Mouse (Mus musculus) midbrain, embryonic 15.5 days (tissue): ENCODE measurements around the gene Erv3. TPM values are rescaled to one million over a fixed set of nuclear protein-coding genes. Genes with fewer than 3 reads are reported as not detected.

Experiments
- ATAC-seq: fragments of 200-750 bp; cut with Nextera tagmentation; replicated peaks from 2 replicates; pipeline ENCODE4 v1.8.0; 2017; ENCODE audit warnings: moderate TSS enrichment
- H3K27ac ChIP-seq: fragments of 300-500 bp; sonication (generic); 2 replicates; pipeline ENCODE4 v1.5.1; 2015; ENCODE audit warnings: mild to moderate bottlenecking, inconsistent platforms
- H3K27me3 ChIP-seq: fragments of 300-500 bp; sonication (generic); replicated peaks from 2 replicates; pipeline ENCODE4 v1.6.1; 2015; ENCODE audit warnings: inconsistent platforms
- H3K36me3 ChIP-seq: fragments of 300-500 bp; sonication (generic); replicated peaks from 2 replicates; pipeline ENCODE4 v1.6.1; 2015; ENCODE audit warnings: inconsistent platforms
- H3K4me1 ChIP-seq: fragments of 300-500 bp; sonication (generic); 2 replicates; pipeline ENCODE4 v1.6.1; 2015; ENCODE audit warnings: inconsistent platforms
- H3K4me2 ChIP-seq: fragments of 300-500 bp; sonication (generic); 2 replicates; pipeline ENCODE4 v1.6.1; 2015; ENCODE audit warnings: inconsistent platforms, mild to moderate bottlenecking, moderate library complexity
- H3K4me3 ChIP-seq: fragments of 300-500 bp; sonication (generic); 2 replicates; pipeline ENCODE4 v1.5.1; 2015; ENCODE audit warnings: mild to moderate bottlenecking, inconsistent platforms
- H3K9ac ChIP-seq: fragments of 300-500 bp; sonication (generic); 2 replicates; pipeline ENCODE4 v1.6.1; 2015; ENCODE audit warnings: mild to moderate bottlenecking, inconsistent platforms
- H3K9me3 ChIP-seq: fragments of 300-500 bp; sonication (generic); 2 replicates; pipeline ENCODE4 v1.6.1; 2016; ENCODE audit warnings: inconsistent platforms
- WGBS: fragments of 180-500 bp; shearing (Covaris S2); methylation state at CpG from one replicate; pipeline ENCODE4 v1.1.7; 2015; ENCODE audit warnings: mixed read lengths; 5-methylcytosine and 5-hydroxymethylcytosine counted together
- polyA plus RNA-seq: library from polyadenylated mRNA; unstranded; fragments of >200 nt; fragmentation: Nextera tagmentation; extraction: Ambion mirVana; gene quantifications from 2 replicates; pipeline ENCODE4 v1.2.1, GENCODE M21; 2015

Gene Erv3
- polyA plus RNA-seq, 1 experiment from 2014 or later = not detected

DNA sequence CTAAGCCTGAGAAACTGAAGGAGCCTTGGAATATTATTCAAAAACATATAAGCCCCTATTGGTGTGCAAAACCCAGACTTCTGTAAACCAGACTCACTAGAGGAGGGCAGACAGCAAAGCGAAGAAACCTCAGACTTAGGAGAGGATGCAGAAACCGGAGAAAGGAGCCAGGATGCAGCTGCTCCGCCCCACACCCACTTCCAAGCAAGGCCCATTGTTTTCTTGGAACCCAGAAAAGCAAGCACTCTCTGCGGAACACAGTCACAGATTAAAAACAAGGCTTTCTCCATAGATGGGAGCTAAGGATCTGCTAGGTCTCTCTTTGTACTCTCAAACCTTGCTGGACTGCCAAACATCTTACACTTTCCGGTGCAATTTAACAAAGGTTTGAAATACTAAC is 33.0 kb upstream of the Erv3 start:
- Histone ChIP-seq H3K9me3 (no peaks in the 10 kb centered on the region), H3K27ac (no peak overlapping the region)

DNA sequence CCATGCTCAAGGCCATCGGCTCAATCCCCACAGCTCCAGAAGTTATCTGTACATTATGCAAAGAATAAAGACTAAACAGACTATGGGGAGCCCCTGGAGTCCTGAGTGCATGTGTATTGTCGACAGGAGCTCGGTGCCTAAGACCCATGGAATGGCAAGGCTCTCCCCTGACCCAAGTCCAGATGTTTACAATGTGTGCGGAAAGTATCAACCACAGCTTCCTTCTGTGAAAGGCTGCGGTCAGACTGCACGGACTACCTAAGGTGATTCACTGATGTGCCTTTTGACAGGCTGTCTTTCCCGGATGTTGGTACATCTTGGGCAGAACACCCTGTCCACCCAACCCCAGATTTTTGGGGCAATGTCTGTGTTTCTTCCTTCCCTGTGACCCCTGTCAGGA is 28.7 kb upstream of the Erv3 start:
- Histone ChIP-seq H3K9ac (no peak overlapping the region), H3K4me1 (peaks cover 3% of the 10 kb centered on the region; the same call in 1 of the 2 replicates), H3K27ac (no peak overlapping the region), H3K36me3 (no peaks in the 10 kb centered on the region), H3K4me2 (no peak overlapping the region), H3K4me3 (no peak overlapping the region), H3K27me3 (no peaks in the 10 kb centered on the region), H3K9me3 (no peaks in the 10 kb centered on the region)
- no peak for ATAC-seq
- 80% methylated on average over 7 of the region's 7 CpGs for WGBS

More for the DNA sequence above, 33.0 kb upstream of the Erv3 start:
- WGBS = 28% methylated on average over 5 of the region's 5 CpGs
- H3K4me1 ChIP-seq = 0 out of 2 replicates have a peak, but pooled peaks cover 3% of the 10 kb centered on the region
- no peak for ATAC-seq
- H3K27me3 ChIP-seq = no peaks in the 10 kb centered on the region
- H3K9ac ChIP-seq = no peak overlapping the region
- H3K4me3 ChIP-seq = no peak overlapping the region
- H3K36me3 ChIP-seq = no peaks in the 10 kb centered on the region
- no peak overlapping the region; the same call in 1 of the 2 replicates for H3K4me2 ChIP-seq

GRCm38 (mm10) chr2:131886503-131887160 is 27.1 kb upstream of the Erv3 start:
- 91% methylated on average over 6 of the region's 6 CpGs for WGBS

GRCm38 (mm10) chr2:131883136-131883535 is 23.6 kb upstream of the Erv3 start:
- H3K4me3 ChIP-seq = no peak overlapping the region
- WGBS = 68% methylated on average over 2 of the region's 2 CpGs
- H3K9me3 ChIP-seq = no peaks in the 10 kb centered on the region
- H3K27ac ChIP-seq = no peak overlapping the region
- peak; percentile 67 for ATAC-seq
- H3K27me3 ChIP-seq = no peaks in the 10 kb centered on the region
- no peak overlapping the region for H3K4me2 ChIP-seq
- no peaks in the 10 kb centered on the region for H3K36me3 ChIP-seq
- peaks cover 3% of the 10 kb centered on the region; the same call in 1 of the 2 replicates for H3K4me1 ChIP-seq
- H3K9ac ChIP-seq = no peak overlapping the region

More at GRCm38 (mm10) chr2:131886503-131887160, 27.1 kb upstream of the Erv3 start:
- Histone ChIP-seq H3K4me3 (no peak overlapping the region), H3K9me3 (no peaks in the 10 kb centered on the region), H3K9ac (no peak overlapping the region), H3K36me3 (no peaks in the 10 kb centered on the region), H3K4me1 (peaks cover 3% of the 10 kb centered on the region; the same call in 1 of the 2 replicates), H3K27me3 (no peaks in the 10 kb centered on the region), H3K4me2 (no peak overlapping the region), H3K27ac (no peak overlapping the region)
- no peak for ATAC-seq

GRCm38 (mm10) chr2:131881766-131882165 is 22.2 kb upstream of the Erv3 start:
- Histone ChIP-seq H3K9ac (no peak overlapping the region), H3K27me3 (no peaks in the 10 kb centered on the region), H3K4me2 (no peak overlapping the region), H3K4me1 (peaks cover 3% of the 10 kb centered on the region; the same call in 1 of the 2 replicates), H3K36me3 (no peaks in the 10 kb centered on the region), H3K9me3 (no peaks in the 10 kb centered on the region), H3K27ac (no peak overlapping the region), H3K4me3 (no peak overlapping the region)
- 55% methylated on average over 4 of the region's 4 CpGs for WGBS
- ATAC-seq = no peak

- 91% methylated on average over 7 of the region's 7 CpGs for WGBS
- no peak overlapping the region for H3K4me2 ChIP-seq
- H3K27ac ChIP-seq = no peak overlapping the region
- ATAC-seq = no peak
- H3K9ac ChIP-seq = no peak overlapping the region
- no peaks in the 10 kb centered on the region for H3K9me3 ChIP-seq
- no peaks in the 10 kb centered on the region for H3K4me1 ChIP-seq
- H3K27me3 ChIP-seq = no peaks in the 10 kb centered on the region
- no peak overlapping the region for H3K4me3 ChIP-seq
- no peaks in the 10 kb centered on the region for H3K36me3 ChIP-seq
Measured at GRCm38 (mm10) chr2:131876551-131877265, 17.2 kb upstream of the Erv3 start.

DNA sequence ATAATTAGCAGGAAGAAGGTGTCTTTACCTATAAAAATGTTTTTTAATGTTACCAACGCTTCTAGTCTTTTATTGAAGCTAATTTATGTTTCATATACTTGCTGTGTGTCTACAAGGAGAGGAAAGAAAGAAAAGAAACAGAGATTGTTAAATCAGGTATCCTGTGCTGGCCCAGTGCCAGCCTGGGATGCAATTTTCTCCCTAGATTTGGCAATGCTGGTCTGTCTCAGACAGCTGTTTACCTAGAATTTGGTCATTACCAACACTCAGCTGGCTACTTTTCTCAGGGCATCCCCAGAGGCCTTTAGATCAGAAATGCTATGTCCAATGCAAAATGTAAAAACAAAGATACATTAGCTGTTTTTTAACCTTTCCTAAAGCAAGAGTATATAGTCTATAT is 13.8 kb upstream of the Erv3 start:
- no peaks in the 10 kb centered on the region for H3K9me3 ChIP-seq
- no peaks in the 10 kb centered on the region for H3K4me1 ChIP-seq
- WGBS = 79% methylated on average over 1 of the region's 1 CpGs
- H3K9ac ChIP-seq = no peak overlapping the region
- no peaks in the 10 kb centered on the region for H3K36me3 ChIP-seq
- H3K4me2 ChIP-seq = no peak overlapping the region
- no peak overlapping the region for H3K4me3 ChIP-seq
- H3K27ac ChIP-seq = no peak overlapping the region
- no peak for ATAC-seq
- no peaks in the 10 kb centered on the region for H3K27me3 ChIP-seq

DNA sequence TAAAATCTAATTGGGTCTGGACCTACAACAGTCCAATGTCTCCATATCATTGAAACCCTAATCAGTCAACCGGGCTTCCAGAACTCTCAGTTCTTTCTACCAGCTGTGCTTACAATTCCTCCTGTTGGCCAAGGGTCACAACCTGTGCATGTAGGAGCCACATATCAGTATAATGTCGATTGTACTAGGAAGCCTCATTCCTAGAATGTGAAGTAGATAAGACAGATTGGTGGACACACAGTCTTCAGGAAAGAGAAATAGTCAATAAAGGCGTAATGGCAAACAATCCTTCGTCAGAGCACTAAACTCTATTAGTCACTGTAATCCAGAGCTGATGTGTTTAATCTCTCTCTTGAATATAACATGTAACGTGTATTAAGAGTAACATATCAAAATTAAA is 9.4 kb upstream of the Erv3 start:
- no peak overlapping the region for H3K9ac ChIP-seq
- ATAC-seq = no peak
- H3K27ac ChIP-seq = no peak overlapping the region
- 89% methylated on average over 5 of the region's 5 CpGs for WGBS
- no peaks in the 10 kb centered on the region for H3K4me1 ChIP-seq
- no peak overlapping the region for H3K4me3 ChIP-seq
- no peaks in the 10 kb centered on the region for H3K36me3 ChIP-seq
- no peaks in the 10 kb centered on the region for H3K27me3 ChIP-seq
- H3K9me3 ChIP-seq = no peaks in the 10 kb centered on the region
- no peak overlapping the region for H3K4me2 ChIP-seq

- Histone ChIP-seq H3K4me2 (no peak overlapping the region), H3K27me3 (no peaks in the 10 kb centered on the region), H3K4me1 (peaks cover 5% of the 10 kb centered on the region; the same call in 1 of the 2 replicates), H3K9ac (no peak overlapping the region), H3K36me3 (no peaks in the 10 kb centered on the region), H3K27ac (no peak overlapping the region), H3K9me3 (no peaks in the 10 kb centered on the region), H3K4me3 (no peak overlapping the region)
- ATAC-seq = no peak
Measured at GRCm38 (mm10) chr2:131866676-131867075, 7.1 kb upstream of the Erv3 start.

DNA sequence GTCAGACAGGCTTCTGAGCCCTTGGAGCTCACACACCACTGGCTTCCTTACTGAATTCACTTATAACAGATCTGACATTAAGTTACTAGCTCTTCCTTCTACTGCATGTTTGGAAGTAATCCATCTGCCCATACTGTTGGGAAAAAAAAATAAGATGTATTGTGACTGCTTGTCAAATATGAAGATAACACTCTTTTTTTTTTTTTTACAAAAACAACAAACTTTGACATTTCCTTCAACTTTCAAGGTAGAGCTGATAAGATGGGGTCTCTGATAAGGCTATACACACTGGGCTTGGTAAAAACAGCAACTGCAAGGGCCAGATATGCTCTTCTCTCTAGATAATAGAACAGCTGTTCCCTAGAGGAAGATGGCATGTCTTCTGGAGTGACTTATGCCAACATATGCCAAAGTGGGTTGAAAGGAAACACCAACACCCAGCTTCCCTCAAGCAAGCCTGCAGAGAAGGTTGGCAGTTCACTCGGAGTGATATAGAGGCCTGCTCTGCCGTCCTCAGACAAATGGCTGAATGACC is 4.8 kb upstream of the Erv3 start:
- Histone ChIP-seq H3K4me2 (no peak overlapping the region), H3K27ac (no peak overlapping the region)
- no peak for ATAC-seq

GRCm38 (mm10) chr2:131863472-131863871 is 3.9 kb upstream of the Erv3 start:
- Histone ChIP-seq H3K4me1 (peaks cover 5% of the 10 kb centered on the region; the same call in 1 of the 2 replicates), H3K4me2 (no peak overlapping the region), H3K27ac (no peak overlapping the region), H3K27me3 (no peaks in the 10 kb centered on the region), H3K9me3 (no peaks in the 10 kb centered on the region), H3K9ac (no peak overlapping the region), H3K4me3 (no peak overlapping the region), H3K36me3 (no peaks in the 10 kb centered on the region)
- ATAC-seq = 0 out of 2 replicates have a peak, but pooled peaks have one; percentile 14
- WGBS = 88% methylated on average over 3 of the region's 3 CpGs

More for the DNA sequence above, 4.8 kb upstream of the Erv3 start:
- Histone ChIP-seq H3K27me3 (no peaks in the 10 kb centered on the region), H3K36me3 (no peaks in the 10 kb centered on the region), H3K4me3 (no peak overlapping the region), H3K4me1 (peaks cover 5% of the 10 kb centered on the region; the same call in 1 of the 2 replicates), H3K9ac (no peak overlapping the region), H3K9me3 (no peaks in the 10 kb centered on the region)
- WGBS = 89% methylated on average over 2 of the region's 2 CpGs

DNA sequence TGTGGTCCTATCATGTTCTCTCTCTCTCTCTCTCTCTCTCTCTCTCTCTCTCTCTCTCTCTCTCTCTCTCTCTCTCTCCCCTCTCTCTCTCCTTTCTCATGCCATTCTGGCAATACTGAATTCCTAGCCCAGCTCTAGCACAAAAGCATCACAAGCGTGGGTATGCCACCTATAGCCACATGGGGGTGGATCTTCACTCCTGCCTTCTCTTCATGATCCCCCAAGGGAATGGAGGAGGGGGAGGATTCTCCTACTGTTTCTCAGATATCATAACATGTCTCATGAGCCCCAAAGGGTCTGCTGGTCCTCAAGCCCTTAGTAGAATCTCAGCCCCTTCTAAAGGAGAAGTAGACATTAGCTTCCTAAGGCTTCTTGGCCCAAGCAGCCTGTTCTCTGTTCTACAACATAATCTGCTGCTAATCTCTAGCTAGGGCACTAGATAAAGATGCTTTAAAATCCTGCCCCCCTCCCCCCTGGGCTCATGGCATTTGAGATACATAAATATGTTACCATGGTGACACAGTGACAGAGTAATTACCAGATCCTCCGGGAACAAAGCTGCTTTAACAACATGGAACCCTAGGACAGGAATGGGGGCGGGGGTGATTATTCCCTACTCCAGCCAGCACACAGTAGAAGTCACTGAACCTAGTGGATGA is 3.2 kb upstream of the Erv3 start:
- H3K27ac ChIP-seq = peak overlapping the region; percentile 54; the same call in 1 of the 2 replicates
- peaks cover 5% of the 10 kb centered on the region; the same call in 1 of the 2 replicates for H3K4me1 ChIP-seq
- no peak overlapping the region for H3K4me3 ChIP-seq
- WGBS = 25% methylated on average over 3 of the region's 3 CpGs
- no peaks in the 10 kb centered on the region for H3K27me3 ChIP-seq
- ATAC-seq = peak; percentile 83
- H3K36me3 ChIP-seq = no peaks in the 10 kb centered on the region
- H3K4me2 ChIP-seq = no peak overlapping the region
- H3K9ac ChIP-seq = no peak overlapping the region
- no peaks in the 10 kb centered on the region for H3K9me3 ChIP-seq
